Mouse (Mus musculus): ENCODE results near the gene Gm11627. TPM values are rescaled to one million over a fixed set of nuclear protein-coding genes. Genes with fewer than 3 reads are reported as not detected.
A peak's percentile ranks its signal among the peaks of the same experiment; 100 is the strongest.
"Not testable (repeated sequence)": the region's sequence is repeated elsewhere in the genome, so short reads cannot be mapped to it uniquely, and the experiment has no call there.

Gene Gm11627
- polyA plus RNA-seq, 1 experiment from 2014 or later = 5.3 TPM

GRCm38 (mm10) chr11:102557386-102557785, 21.9 kb downstream of the Gm11627 start:
- Histone ChIP-seq H3K27me3 (no peaks in the 10 kb centered on the region), H3K4me2 (no peak overlapping the region), H3K27ac (no peak overlapping the region), H3K9me3 (no peaks in the 10 kb centered on the region), H3K36me3 (no peaks in the 10 kb centered on the region), H3K4me3 (replicated peaks) (no peak overlapping the region), H3K4me1 (replicated peaks) (peaks cover 20% of the 10 kb centered on the region), H3K9ac (replicated peaks) (no peak overlapping the region)
- 94% methylated on average over 1 of the region's 1 CpGs for WGBS
- no peak for ATAC-seq (ENCODE audit: insufficient number of reproducible peaks, insufficient read depth, low FRiP score, low TSS enrichment, low read depth)

- no peak for ATAC-seq (ENCODE audit: insufficient number of reproducible peaks, insufficient read depth, low FRiP score, low TSS enrichment, low read depth)
- peak overlapping the region; percentile 82 for H3K4me2 ChIP-seq
- no peaks in the 10 kb centered on the region for H3K27me3 ChIP-seq
- H3K9me3 ChIP-seq = no peaks in the 10 kb centered on the region
- H3K27ac ChIP-seq = no peak overlapping the region
- H3K4me3 ChIP-seq (replicated peaks) = peak overlapping the region; percentile 97
- H3K4me1 ChIP-seq (replicated peaks) = peaks cover 23% of the 10 kb centered on the region
- WGBS = 9% methylated on average over 3 of the region's 3 CpGs
- no peaks in the 10 kb centered on the region for H3K36me3 ChIP-seq
- no peak overlapping the region for H3K9ac ChIP-seq (replicated peaks)
These were observed 22.6 kb downstream of the Gm11627 start for GRCm38 (mm10) chr11:102556716-102557074.

GRCm38 (mm10) chr11:102556031-102556715, 23.1 kb downstream of the Gm11627 start, which contains the start of gene Gpatch8:
Gene Gpatch8, minus strand, starts transcription at chr11:102556392.
- Histone ChIP-seq H3K27me3 (no peaks in the 10 kb centered on the region), H3K36me3 (0 out of 2 replicates have a peak, but pooled peaks cover 1% of the 10 kb centered on the region), H3K4me3 (replicated peaks) (peak within 1 kb of the TSS; percentile 97), H3K27ac (peak within 1 kb of the TSS; percentile 95), H3K9me3 (no peaks in the 10 kb centered on the region), H3K4me2 (peak within 1 kb of the TSS; percentile 82), H3K4me1 (replicated peaks) (peaks cover 25% of the 10 kb centered on the region), H3K9ac (replicated peaks) (peak within 1 kb of the TSS; percentile 98)
- WGBS = under 1% methylated on average over 48 of the region's 55 CpGs
- ATAC-seq (ENCODE audit: insufficient number of reproducible peaks, insufficient read depth, low FRiP score, low TSS enrichment, low read depth) = peak; percentile 97

GRCm38 (mm10) chr11:102555400-102556030, 23.7 kb downstream of the Gm11627 start:
- Histone ChIP-seq H3K9me3 (no peaks in the 10 kb centered on the region), H3K4me2 (peak overlapping the region; percentile 82), H3K27me3 (no peaks in the 10 kb centered on the region), H3K4me3 (replicated peaks) (peak overlapping the region; percentile 97), H3K4me1 (replicated peaks) (peaks cover 25% of the 10 kb centered on the region), H3K27ac (peak overlapping the region; percentile 95), H3K9ac (replicated peaks) (peak overlapping the region; percentile 98), H3K36me3 (0 out of 2 replicates have a peak, but pooled peaks cover 5% of the 10 kb centered on the region)
- under 1% methylated on average over 39 of the region's 39 CpGs for WGBS
- peak; percentile 23; the same call in 1 of the 2 replicates for ATAC-seq (ENCODE audit: insufficient number of reproducible peaks, insufficient read depth, low FRiP score, low TSS enrichment, low read depth)

- no peak overlapping the region for H3K9ac ChIP-seq (replicated peaks)
- 93% methylated on average over 3 of the region's 3 CpGs for WGBS
- H3K4me2 ChIP-seq = no peak overlapping the region
- no peaks in the 10 kb centered on the region for H3K27me3 ChIP-seq
- peaks cover 24% of the 10 kb centered on the region for H3K4me1 ChIP-seq (replicated peaks)
- H3K36me3 ChIP-seq = peaks cover 17% of the 10 kb centered on the region; the same call in 1 of the 2 replicates
- no peak for ATAC-seq (ENCODE audit: insufficient number of reproducible peaks, insufficient read depth, low FRiP score, low TSS enrichment, low read depth)
- no peak overlapping the region for H3K27ac ChIP-seq
- H3K4me3 ChIP-seq (replicated peaks) = no peak overlapping the region
- H3K9me3 ChIP-seq = no peaks in the 10 kb centered on the region
These were observed 27.2 kb downstream of the Gm11627 start for GRCm38 (mm10) chr11:102552051-102552450.

GRCm38 (mm10) chr11:102551176-102551575, 28.1 kb downstream of the Gm11627 start:
- no peak for ATAC-seq (ENCODE audit: insufficient number of reproducible peaks, insufficient read depth, low FRiP score, low TSS enrichment, low read depth)
- peaks cover 17% of the 10 kb centered on the region; the same call in 1 of the 2 replicates for H3K36me3 ChIP-seq

GRCm38 (mm10) chr11:102541471-102541870, 37.8 kb downstream of the Gm11627 start:
- Histone ChIP-seq H3K27me3 (no peaks in the 10 kb centered on the region), H3K4me2 (no peak overlapping the region), H3K4me3 (replicated peaks) (no peak overlapping the region), H3K9ac (replicated peaks) (no peak overlapping the region), H3K27ac (no peak overlapping the region), H3K4me1 (replicated peaks) (no peaks in the 10 kb centered on the region), H3K36me3 (peaks cover 16% of the 10 kb centered on the region), H3K9me3 (no peaks in the 10 kb centered on the region)
- no peak for ATAC-seq (ENCODE audit: insufficient number of reproducible peaks, insufficient read depth, low FRiP score, low TSS enrichment, low read depth)
- WGBS = 91% methylated on average over 5 of the region's 5 CpGs

More at GRCm38 (mm10) chr11:102551176-102551575, 28.1 kb downstream of the Gm11627 start:
- Histone ChIP-seq H3K9me3 (no peaks in the 10 kb centered on the region), H3K4me1 (replicated peaks) (peaks cover 20% of the 10 kb centered on the region), H3K27me3 (no peaks in the 10 kb centered on the region), H3K9ac (replicated peaks) (no peak overlapping the region), H3K4me2 (no peak overlapping the region), H3K27ac (no peak overlapping the region), H3K4me3 (replicated peaks) (no peak overlapping the region)

GRCm38 (mm10) chr11:102540286-102540685, 39.0 kb downstream of the Gm11627 start:
- H3K27me3 ChIP-seq; H3K4me3 ChIP-seq (replicated peaks); H3K4me2 ChIP-seq; H3K9ac ChIP-seq (replicated peaks); H3K9me3 ChIP-seq; H3K27ac ChIP-seq; ATAC-seq (ENCODE audit: insufficient number of reproducible peaks, insufficient read depth, low FRiP score, low TSS enrichment, low read depth); H3K4me1 ChIP-seq (replicated peaks): not testable (repeated sequence)
- H3K36me3 ChIP-seq = peaks cover 20% of the 10 kb centered on the region

- Histone ChIP-seq H3K27me3 (no peaks in the 10 kb centered on the region), H3K27ac (no peak overlapping the region), H3K36me3 (peaks cover 20% of the 10 kb centered on the region), H3K4me1 (replicated peaks) (no peaks in the 10 kb centered on the region), H3K9ac (replicated peaks) (no peak overlapping the region), H3K4me2 (no peak overlapping the region), H3K4me3 (replicated peaks) (no peak overlapping the region), H3K9me3 (no peaks in the 10 kb centered on the region)
- 75% methylated on average over 1 of the region's 1 CpGs for WGBS
- no peak for ATAC-seq (ENCODE audit: insufficient number of reproducible peaks, insufficient read depth, low FRiP score, low TSS enrichment, low read depth)
These were observed 39.6 kb downstream of the Gm11627 start for GRCm38 (mm10) chr11:102539690-102540089.

- no peak overlapping the region for H3K4me3 ChIP-seq (replicated peaks)
- no peaks in the 10 kb centered on the region for H3K4me1 ChIP-seq (replicated peaks)
- no peaks in the 10 kb centered on the region for H3K27me3 ChIP-seq
- peaks cover 17% of the 10 kb centered on the region for H3K36me3 ChIP-seq
- 79% methylated on average over 3 of the region's 3 CpGs for WGBS
- no peak overlapping the region for H3K27ac ChIP-seq
- H3K9me3 ChIP-seq = no peaks in the 10 kb centered on the region
- no peak overlapping the region for H3K4me2 ChIP-seq
- no peak overlapping the region for H3K9ac ChIP-seq (replicated peaks)
- no peak for ATAC-seq (ENCODE audit: insufficient number of reproducible peaks, insufficient read depth, low FRiP score, low TSS enrichment, low read depth)
These were observed 43.1 kb downstream of the Gm11627 start for GRCm38 (mm10) chr11:102536210-102536609.

- peaks cover 15% of the 10 kb centered on the region for H3K36me3 ChIP-seq
- H3K27me3 ChIP-seq = no peaks in the 10 kb centered on the region
- no peak overlapping the region for H3K4me2 ChIP-seq
- no peaks in the 10 kb centered on the region for H3K9me3 ChIP-seq
- WGBS = 93% methylated on average over 2 of the region's 2 CpGs
- H3K9ac ChIP-seq (replicated peaks) = no peak overlapping the region
- no peaks in the 10 kb centered on the region for H3K4me1 ChIP-seq (replicated peaks)
- H3K27ac ChIP-seq = no peak overlapping the region
- no peak for ATAC-seq (ENCODE audit: insufficient number of reproducible peaks, insufficient read depth, low FRiP score, low TSS enrichment, low read depth)
- no peak overlapping the region for H3K4me3 ChIP-seq (replicated peaks)
These were observed 45.2 kb downstream of the Gm11627 start for GRCm38 (mm10) chr11:102534078-102534477.

Data from limb, embryonic 12.5 days (tissue).